Mouse (Mus musculus): ENCODE measurements around the gene E130309D02Rik. TPM values are rescaled to one million over a fixed set of nuclear protein-coding genes. Genes with fewer than 3 reads are reported as not detected.

The E130309D02Rik gene
- polyA plus RNA-seq, 1 experiment from 2014 or later = 39.9 TPM

DNA sequence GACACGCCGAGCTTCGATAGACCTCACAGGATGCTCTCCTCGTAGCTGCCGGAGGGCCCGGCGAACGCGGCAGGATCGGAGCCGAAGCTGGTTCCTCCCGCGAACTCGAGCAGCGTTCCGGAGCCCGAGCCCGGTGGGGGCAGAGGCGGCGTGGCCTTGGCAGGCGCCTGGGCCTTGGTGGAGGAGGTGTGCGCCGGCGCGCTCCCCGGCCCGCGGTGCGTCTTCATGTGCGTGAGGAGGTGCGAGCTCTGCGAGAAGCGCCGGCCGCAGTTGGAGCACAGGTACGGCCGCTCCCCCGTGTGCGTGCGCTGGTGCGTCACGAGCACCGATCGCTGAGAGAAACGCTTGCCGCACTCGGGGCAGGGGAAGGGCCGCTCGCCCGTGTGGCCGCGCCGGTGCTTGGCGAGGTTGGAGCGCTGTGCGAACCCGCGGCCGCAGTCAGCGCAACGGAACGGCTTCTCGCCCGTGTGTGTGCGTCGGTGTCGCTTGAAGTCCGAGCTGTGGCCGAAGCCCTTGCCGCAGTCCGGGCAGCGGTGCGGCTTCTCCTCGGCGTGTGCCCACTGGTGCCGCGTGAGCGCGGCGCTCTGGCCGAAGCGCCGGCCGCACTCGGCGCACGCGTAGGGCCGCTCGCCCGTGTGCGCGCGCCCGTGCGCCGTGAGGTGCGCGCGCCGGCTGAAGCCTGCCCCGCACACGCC lies 61.8 kb downstream of the E130309D02Rik start:
- Histone ChIP-seq H3K27me3 (ENCODE audit: control insufficient read depth, insufficient read depth, low read length) (peaks cover 75% of the 10 kb centered on the region), H3K36me3 (ENCODE audit: control insufficient read depth, insufficient read depth, low read length) (peaks cover 7% of the 10 kb centered on the region; the same call in 1 of the 2 replicates), H3K9ac (ENCODE audit: low read depth, low read length) (peak overlapping the region; percentile 35), H3K4me3 (ENCODE audit: low read length) (peak overlapping the region; percentile 46), H3K9me3 (ENCODE audit: control insufficient read depth, low read length) (no peaks in the 10 kb centered on the region), H3K4me2 (replicated peaks; ENCODE audit: low read depth, low read length) (peak overlapping the region; percentile 84), H3K4me1 (ENCODE audit: control insufficient read depth, insufficient read depth, low read length) (peaks cover 21% of the 10 kb centered on the region), H3K27ac (ENCODE audit: low read depth, low read length) (no peak overlapping the region)
- 7% methylated on average over 88 of the region's 103 CpGs for WGBS
- peak; percentile 26; the same call in 1 of the 2 replicates for ATAC-seq (ENCODE audit: low FRiP score, low TSS enrichment)

DNA sequence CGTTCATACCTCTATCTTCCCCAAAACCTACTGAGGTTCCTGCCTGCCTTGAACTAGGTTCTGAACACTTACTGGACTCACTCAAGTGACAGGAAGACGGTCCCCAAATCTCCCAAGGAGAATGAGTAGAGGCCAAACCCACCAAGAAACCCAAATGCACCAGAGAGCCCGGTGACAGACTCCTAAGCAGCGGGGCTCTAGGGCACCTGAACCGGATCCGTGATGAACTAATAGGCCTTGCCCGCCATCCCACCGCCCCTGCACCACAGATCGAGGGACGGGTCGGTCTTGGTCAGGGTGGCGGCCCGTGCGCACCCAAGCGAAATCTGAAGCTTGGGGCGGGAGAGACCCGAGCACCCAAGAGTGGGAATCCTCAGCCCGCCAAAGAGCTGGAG lies 62.4 kb downstream of the E130309D02Rik start:
- Histone ChIP-seq H3K36me3 (ENCODE audit: control insufficient read depth, insufficient read depth, low read length) (peaks cover 13% of the 10 kb centered on the region; the same call in 1 of the 2 replicates), H3K27ac (ENCODE audit: low read depth, low read length) (no peak overlapping the region), H3K4me3 (ENCODE audit: low read length) (peak overlapping the region; percentile 46), H3K9me3 (ENCODE audit: control insufficient read depth, low read length) (no peaks in the 10 kb centered on the region), H3K4me1 (ENCODE audit: control insufficient read depth, insufficient read depth, low read length) (peaks cover 21% of the 10 kb centered on the region), H3K9ac (ENCODE audit: low read depth, low read length) (no peak overlapping the region), H3K4me2 (replicated peaks; ENCODE audit: low read depth, low read length) (peak overlapping the region; percentile 84), H3K27me3 (ENCODE audit: control insufficient read depth, insufficient read depth, low read length) (peaks cover 70% of the 10 kb centered on the region)
- no peak for ATAC-seq (ENCODE audit: low FRiP score, low TSS enrichment)
- WGBS = 18% methylated on average over 18 of the region's 18 CpGs

DNA sequence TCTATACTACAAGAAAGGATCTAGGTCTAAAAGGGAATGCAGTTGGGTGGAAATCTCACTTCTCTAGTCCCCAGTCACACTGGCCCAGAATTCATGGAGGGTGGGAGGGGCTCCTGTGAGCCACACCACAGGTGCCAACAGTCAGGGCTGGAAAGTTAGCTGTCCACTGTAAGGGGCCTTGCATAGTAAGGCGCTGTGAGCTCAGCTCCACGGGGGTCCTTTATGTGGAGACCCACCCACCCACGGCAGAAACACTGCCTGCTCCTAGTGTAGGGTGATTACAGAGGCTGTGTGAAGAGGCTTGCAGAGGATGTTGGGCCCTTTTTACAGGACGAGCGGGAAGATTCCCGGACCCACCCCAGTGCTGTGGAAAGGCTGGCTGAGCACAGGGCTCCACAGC lies 63.1 kb downstream of the E130309D02Rik start:
- H3K9me3 ChIP-seq (ENCODE audit: control insufficient read depth, low read length) = no peaks in the 10 kb centered on the region
- H3K4me1 ChIP-seq (ENCODE audit: control insufficient read depth, insufficient read depth, low read length) = peaks cover 21% of the 10 kb centered on the region
- H3K4me2 ChIP-seq (replicated peaks; ENCODE audit: low read depth, low read length) = no peak overlapping the region
- WGBS = 45% methylated on average over 6 of the region's 6 CpGs
- H3K27ac ChIP-seq (ENCODE audit: low read depth, low read length) = no peak overlapping the region
- H3K4me3 ChIP-seq (ENCODE audit: low read length) = no peak overlapping the region
- H3K36me3 ChIP-seq (ENCODE audit: control insufficient read depth, insufficient read depth, low read length) = peaks cover 18% of the 10 kb centered on the region; the same call in 1 of the 2 replicates
- H3K27me3 ChIP-seq (ENCODE audit: control insufficient read depth, insufficient read depth, low read length) = peaks cover 63% of the 10 kb centered on the region
- H3K9ac ChIP-seq (ENCODE audit: low read depth, low read length) = no peak overlapping the region
- no peak for ATAC-seq (ENCODE audit: low FRiP score, low TSS enrichment)

Other genes with a start within 250 kb of the E130309D02Rik start
- 28.7 and 48.3 TPM in 2 replicates for gene Rnf216, start 202.4 kb downstream of the E130309D02Rik start, polyA plus RNA-seq (2014; fragmentation: Nextera tagmentation; extraction: Ambion mirVana)
- 0.05 TPM in 1 of 2 replicates, not detected in the other for gene Olfr718-ps1, start 167.8 kb downstream of the E130309D02Rik start, polyA plus RNA-seq (2014; fragmentation: Nextera tagmentation; extraction: Ambion mirVana)
- 11.3 and 16.1 TPM in 2 replicates for gene Rbak, start 134.6 kb downstream of the E130309D02Rik start, polyA plus RNA-seq (2014; fragmentation: Nextera tagmentation; extraction: Ambion mirVana)
- not detected in 2 replicates for gene Spdye4b, start 134.3 kb downstream of the E130309D02Rik start, polyA plus RNA-seq (2014; fragmentation: Nextera tagmentation; extraction: Ambion mirVana)
- gene Spdye4a, start 88.5 kb downstream of the E130309D02Rik start, polyA plus RNA-seq (2014; fragmentation: Nextera tagmentation; extraction: Ambion mirVana) = not detected in 2 replicates
- 11.4 and 19.6 TPM in 2 replicates for gene Zfp12, start 80.2 kb downstream of the E130309D02Rik start, polyA plus RNA-seq (2014; fragmentation: Nextera tagmentation; extraction: Ambion mirVana)
- gene Zfp316, start 45.3 kb downstream of the E130309D02Rik start, polyA plus RNA-seq (2014; fragmentation: Nextera tagmentation; extraction: Ambion mirVana) = 2.2 and 2.5 TPM in 2 replicates
- 0.06 and 0.08 TPM in 2 replicates for gene Zfp853, start 21.7 kb downstream of the E130309D02Rik start, polyA plus RNA-seq (2014; fragmentation: Nextera tagmentation; extraction: Ambion mirVana)
- 63.4 and 86.2 TPM in 2 replicates for gene Zdhhc4, start 13.9 kb upstream of the E130309D02Rik start, polyA plus RNA-seq (2014; fragmentation: Nextera tagmentation; extraction: Ambion mirVana)
- gene Grid2ip, start 42.0 kb upstream of the E130309D02Rik start, polyA plus RNA-seq (2014; fragmentation: Nextera tagmentation; extraction: Ambion mirVana) = 0.06 and 0.20 TPM in 2 replicates
- 351 and 359 TPM in 2 replicates for gene Kdelr2, start 88.5 kb upstream of the E130309D02Rik start, polyA plus RNA-seq (2014; fragmentation: Nextera tagmentation; extraction: Ambion mirVana)
- 5.4 and 7.2 TPM in 2 replicates for gene Daglb, start 149.2 kb upstream of the E130309D02Rik start, polyA plus RNA-seq (2014; fragmentation: Nextera tagmentation; extraction: Ambion mirVana)
- 439 and 578 TPM in 2 replicates for gene Rac1, start 212.7 kb upstream of the E130309D02Rik start, polyA plus RNA-seq (2014; fragmentation: Nextera tagmentation; extraction: Ambion mirVana)

All from kidney, embryonic 14.5 days (tissue).